Mouse (Mus musculus) CH12.LX (cell line): Measurements from ENCODE around the gene Sdcbp2.

ENCODE experiments used
- BHLHE40 ChIP-seq: IDR thresholded peaks from 2 replicates; pipeline ENCODE4 v1.6.1; 2011; ENCODE audit warnings: mild to moderate bottlenecking, low read depth, low read length, improper control_type of control experiment
- CTCF ChIP-seq, 2 experiments: IDR thresholded peaks in 1 of 2; conservative IDR thresholded peaks in 1 of 2; 2 replicates each; pipeline ENCODE4 v1.5.1; 2011 to 2012; ENCODE audit warnings: low read depth in 2 of 2, low read length in 2 of 2, improper control_type of control experiment in 1 of 2, inconsistent platforms in 1 of 2, mild to moderate bottlenecking in 1 of 2, moderate library complexity in 1 of 2
- E2F4 ChIP-seq: IDR thresholded peaks from 2 replicates; pipeline ENCODE4 v1.6.1; 2011; ENCODE audit warnings: low read depth, low read length, improper control_type of control experiment; ENCODE audit not compliant: insufficient replicate concordance
- EP300 ChIP-seq: IDR thresholded peaks from 2 replicates; pipeline ENCODE4 v1.6.1; 2011; ENCODE audit warnings: low read length, improper control_type of control experiment
- MYC ChIP-seq: IDR thresholded peaks from 2 replicates; pipeline ENCODE4 v1.6.1; 2011; ENCODE audit warnings: low read depth, mild to moderate bottlenecking, improper control_type of control experiment, low read length
- POLR2A ChIP-seq: IDR thresholded peaks from 2 replicates; pipeline ENCODE4 v1.6.1; 2011; ENCODE audit warnings: low read depth, mild to moderate bottlenecking, improper control_type of control experiment, low read length
- RAD21 ChIP-seq: IDR thresholded peaks from 2 replicates; pipeline ENCODE4 v1.6.1; 2011; ENCODE audit warnings: low read depth, mild to moderate bottlenecking, low read length, improper control_type of control experiment, moderate library complexity
- TBP ChIP-seq: conservative IDR thresholded peaks from 2 replicates; pipeline ENCODE4 v1.6.1; 2011; ENCODE audit warnings: low read depth, low read length, improper control_type of control experiment
- USF1 ChIP-seq: IDR thresholded peaks from 2 replicates; pipeline ENCODE4 v1.6.1; 2014; ENCODE audit warnings: low read depth, mild to moderate bottlenecking, inconsistent platforms, low read length, improper control_type of control experiment
- USF2 ChIP-seq: conservative IDR thresholded peaks from 2 replicates; pipeline ENCODE4 v1.6.1; 2011; ENCODE audit warnings: low read depth, low read length, improper control_type of control experiment
- ZC3H11A ChIP-seq: IDR thresholded peaks from 2 replicates; pipeline ENCODE4 v1.6.1; 2012; ENCODE audit warnings: low read depth, mild to moderate bottlenecking, inconsistent platforms, low read length, improper control_type of control experiment

DNA sequence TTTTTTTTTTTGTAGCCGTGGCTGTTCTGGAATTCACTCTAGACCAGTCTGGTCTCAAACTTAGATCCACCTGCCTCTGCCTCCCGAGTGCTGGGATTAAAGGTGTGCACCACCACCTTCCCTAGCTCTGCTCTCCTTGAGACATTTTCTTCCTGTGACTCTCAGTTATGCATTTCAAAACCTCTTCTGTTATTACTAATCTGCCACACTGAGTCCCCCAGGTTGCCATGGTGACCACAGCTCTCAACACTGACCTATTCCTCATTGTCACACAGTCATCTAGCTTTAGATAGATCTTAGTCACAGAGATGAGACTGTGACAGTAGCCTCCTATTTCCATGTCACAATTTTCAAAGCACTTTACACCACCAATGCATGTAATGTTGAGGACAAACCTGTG is 3.0 kb upstream of the Sdcbp2 start:
- no peak for TF ChIP-seq E2F4
- TF ChIP-seq ZC3H11A = no peak
- TF ChIP-seq EP300 = peak; percentile 67
- no peak for TF ChIP-seq BHLHE40
- TF ChIP-seq CTCF (conservative IDR thresholded peaks at IDR 0.05 in 1 of 2, IDR thresholded peaks at IDR 0.05 in 1 of 2; ENCODE audit: low read depth in 2 of 2, low read length in 2 of 2) = no peak
- TF ChIP-seq USF1 = no peak
- TF ChIP-seq MYC = 0 out of 2 replicates have a peak, but pooled peaks have one; percentile 18
- TF ChIP-seq POLR2A = no peak
- no peak for TF ChIP-seq RAD21
- TF ChIP-seq USF2 = no peak
- no peak for TF ChIP-seq TBP
